Mouse (Mus musculus) frontal cortex, adult 2 months (tissue): ENCODE measurements around the gene Slc1a3. TPM values are rescaled to one million over a fixed set of nuclear protein-coding genes. Genes with fewer than 3 reads are reported as not detected.
A peak's percentile ranks its signal among the peaks of the same experiment; 100 is the strongest.

ENCODE experiments used
- DNase-seq, 2 experiments: peaks; one replicate each; pipeline ENCODE4 v3.0.0; 2022; ENCODE audit warnings: low spot score in 1 of 2; ENCODE audit errors: extremely low spot score in 1 of 2
- polyA plus RNA-seq: library from polyadenylated mRNA; depleted of rRNA; stranded (reverse); fragments of >200 nt; gene quantifications from 2 replicates; pipeline ENCODE4 v1.2.3, GENCODE M21; 2012; rRNA removed

Gene Slc1a3
- 380 and 458 TPM in 2 replicates for polyA plus RNA-seq

- DNase-seq: peak in 1 of 2 experiments; percentile 25
Measured at GRCm38 (mm10) chr15:8710146-8711006, at the start of gene Slc1a3. Gene Slc1a3, minus strand, starts transcription at chr15:8710764.

DNA sequence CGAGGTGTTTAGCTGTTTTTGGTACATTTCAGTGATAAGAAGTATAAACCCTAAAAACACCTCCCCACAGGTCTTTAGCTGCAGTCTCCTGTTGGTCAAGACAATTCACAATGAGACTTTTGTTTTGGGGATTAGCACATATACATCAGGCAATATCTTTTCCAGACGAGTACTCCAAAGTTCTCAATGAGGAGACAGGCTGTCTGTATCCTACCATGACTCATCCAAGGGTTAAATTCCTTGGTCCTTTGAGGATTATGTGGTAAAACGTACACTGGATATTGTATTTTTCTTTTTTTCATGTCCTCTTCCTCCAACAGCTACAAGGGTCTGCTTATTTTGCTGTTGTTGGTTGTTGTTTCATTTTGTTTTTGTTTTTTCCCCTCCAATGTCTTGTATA, 48.5 kb upstream of the Slc1a3 start:
- DNase-seq: no peak

- DNase-seq: no peak
Measured at GRCm38 (mm10) chr15:8756441-8756840, 45.9 kb upstream of the Slc1a3 start.

DNA sequence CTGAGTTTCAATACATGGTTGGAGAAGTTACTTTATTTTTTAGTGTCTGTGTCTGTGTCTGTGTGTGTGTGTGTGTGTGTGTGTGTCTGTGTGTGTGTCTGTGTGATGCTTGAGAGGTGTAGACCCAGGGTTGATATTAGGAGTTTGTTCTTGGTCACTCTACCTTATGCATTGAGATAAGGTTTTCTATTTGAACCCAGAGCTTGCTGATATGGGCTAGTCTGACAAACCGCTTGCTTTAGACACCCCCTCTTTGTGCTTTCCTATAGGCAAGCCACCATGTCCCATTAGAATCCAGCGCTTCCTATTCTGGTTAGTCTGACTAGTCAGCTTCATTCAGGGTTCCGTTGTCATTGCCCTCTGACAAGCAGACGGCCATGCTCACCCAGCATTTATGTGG, 39.2 kb upstream of the Slc1a3 start:
- DNase-seq: no peak

GRCm38 (mm10) chr15:8748771-8749170, 38.2 kb upstream of the Slc1a3 start:
- DNase-seq: no peak

DNA sequence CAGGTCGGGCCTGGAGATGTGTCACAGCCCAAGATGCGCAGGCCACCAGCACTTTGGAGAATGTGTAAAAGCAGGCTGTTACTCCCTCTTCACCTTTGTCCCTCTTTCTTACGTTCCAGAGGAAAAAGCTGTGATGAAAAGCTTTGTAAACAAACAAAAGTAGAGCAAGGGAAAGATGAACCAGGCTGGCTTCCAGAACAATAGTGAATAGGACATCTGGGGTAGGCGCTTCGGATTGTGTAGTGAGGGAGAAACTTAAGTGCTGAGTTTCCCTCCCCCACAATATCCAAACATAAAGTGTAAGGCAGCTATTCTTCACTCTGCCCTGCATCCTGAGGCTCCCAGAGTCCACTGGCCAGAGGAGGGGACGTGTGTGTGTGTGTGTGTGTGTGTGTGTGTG, 31.0 kb upstream of the Slc1a3 start:
- no peak for DNase-seq

GRCm38 (mm10) chr15:8740724-8741123, 30.2 kb upstream of the Slc1a3 start:
- DNase-seq: peak in 1 of 2 experiments; percentile 20

DNA sequence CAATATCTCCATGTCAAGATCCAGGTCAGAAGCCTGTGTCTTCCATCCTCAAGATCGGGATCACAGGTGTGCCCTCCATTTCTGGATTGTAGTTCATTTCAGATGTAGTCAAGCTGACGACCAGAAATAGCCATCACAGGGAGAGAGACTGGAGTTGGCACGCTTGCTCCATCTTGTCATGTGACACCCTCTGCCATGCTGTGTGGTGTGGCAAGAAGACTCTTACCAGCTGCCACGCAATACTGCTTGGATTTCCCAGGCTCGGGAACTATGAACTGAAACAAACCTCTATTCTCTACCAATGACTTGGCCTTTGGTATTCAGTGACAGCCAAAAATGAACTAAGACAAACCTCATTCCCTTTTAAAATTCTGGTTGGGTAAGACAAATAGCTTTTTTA, 27.6 kb upstream of the Slc1a3 start:
- DNase-seq: no peak

DNA sequence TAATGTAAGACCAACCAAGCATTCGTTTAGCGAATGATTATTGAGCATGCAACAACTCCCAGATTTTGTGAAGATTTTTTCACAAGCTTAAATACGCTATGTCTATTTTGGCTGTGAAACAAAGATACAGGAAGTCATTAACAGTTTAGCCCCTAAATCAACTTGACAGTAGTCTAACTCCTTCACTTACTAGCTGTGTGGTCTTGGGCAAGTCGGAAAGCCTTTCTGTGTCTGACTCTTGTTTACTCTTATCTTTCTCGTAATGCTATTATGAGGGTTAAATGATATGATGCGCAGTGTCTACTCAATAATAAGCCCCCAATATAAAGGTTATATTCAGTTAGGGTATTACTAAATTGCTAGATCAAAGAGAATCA, 23.8 kb upstream of the Slc1a3 start:
- DNase-seq: no peak

- DNase-seq: no peak
Measured at GRCm38 (mm10) chr15:8733669-8734362, 23.3 kb upstream of the Slc1a3 start.

- no peak for DNase-seq
Measured at GRCm38 (mm10) chr15:8728861-8729260, 18.3 kb upstream of the Slc1a3 start.

DNA sequence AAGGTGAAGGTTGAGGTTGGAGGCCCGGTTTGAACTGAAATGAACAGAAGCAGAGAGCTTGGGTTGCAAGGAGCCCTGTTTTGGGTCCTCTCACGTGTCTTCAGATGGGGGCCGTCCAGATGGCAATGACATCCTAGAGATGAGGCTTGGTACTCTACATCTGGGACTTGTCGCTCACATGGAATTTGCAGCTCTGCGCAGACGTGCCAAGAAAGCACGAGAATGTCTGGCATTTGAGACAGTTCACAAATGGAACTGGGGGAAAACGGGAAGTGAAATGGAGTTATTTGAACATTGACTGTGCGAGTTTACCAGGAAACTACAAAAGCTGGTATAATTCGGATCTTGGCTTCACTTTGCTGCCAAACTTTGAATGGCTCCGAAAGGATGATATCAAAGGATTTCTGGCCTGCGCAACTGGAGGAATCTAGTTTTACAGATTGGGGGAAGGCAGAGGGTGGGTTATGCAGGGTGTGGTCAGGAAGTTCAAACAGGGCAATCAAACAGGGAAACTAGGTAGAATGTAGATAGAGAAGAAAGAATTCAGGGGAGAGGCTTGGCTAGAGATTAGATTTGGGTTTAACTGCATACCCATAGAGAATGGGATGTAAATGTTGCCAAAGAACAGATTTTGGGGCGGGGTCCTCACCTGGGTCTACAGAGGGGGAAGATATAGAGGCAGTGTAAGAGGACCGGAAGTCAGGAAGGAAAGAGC, 12.0 kb upstream of the Slc1a3 start:
- DNase-seq: no peak

- DNase-seq: no peak
Measured at GRCm38 (mm10) chr15:8721746-8722145, 11.2 kb upstream of the Slc1a3 start.

DNA sequence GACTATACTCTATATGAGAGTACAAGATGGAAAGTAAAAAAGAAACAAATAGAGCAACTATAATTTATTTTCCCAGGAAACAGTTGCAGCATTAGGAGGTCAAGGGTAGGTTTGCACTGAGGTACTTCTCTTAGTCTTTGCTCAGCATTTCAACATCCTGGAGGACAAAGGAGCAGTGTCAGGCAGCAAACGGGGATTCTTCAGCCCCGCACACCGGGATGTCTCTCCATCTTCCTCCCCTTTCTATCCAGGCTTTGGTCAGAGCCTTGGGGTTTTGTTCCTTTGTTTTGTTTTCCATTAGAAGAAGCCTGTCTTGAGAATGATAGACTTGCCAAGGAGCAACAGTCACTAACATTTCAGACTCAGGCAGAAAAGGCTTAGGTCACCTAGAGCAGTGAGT, 10.4 kb upstream of the Slc1a3 start:
- no peak for DNase-seq

DNA sequence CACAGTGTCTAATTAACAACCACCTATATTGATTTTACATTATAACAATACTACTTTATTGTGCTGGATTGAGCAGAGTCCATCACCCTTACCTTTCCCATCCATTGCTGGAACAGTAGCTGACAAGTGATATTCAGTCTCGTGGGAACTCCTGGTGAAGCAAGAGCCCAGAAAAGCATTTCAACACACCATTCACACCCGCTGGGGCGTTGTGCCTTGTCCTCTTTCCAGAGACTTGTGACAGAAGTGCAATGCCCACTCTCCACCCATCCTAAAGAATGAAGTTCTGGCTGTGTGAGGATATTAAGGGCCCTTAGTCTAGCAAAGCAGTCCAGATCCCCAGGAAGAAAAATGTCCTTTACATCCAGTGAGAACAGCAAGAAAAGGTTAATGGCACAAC, 7.9 kb upstream of the Slc1a3 start:
- DNase-seq: no peak

DNA sequence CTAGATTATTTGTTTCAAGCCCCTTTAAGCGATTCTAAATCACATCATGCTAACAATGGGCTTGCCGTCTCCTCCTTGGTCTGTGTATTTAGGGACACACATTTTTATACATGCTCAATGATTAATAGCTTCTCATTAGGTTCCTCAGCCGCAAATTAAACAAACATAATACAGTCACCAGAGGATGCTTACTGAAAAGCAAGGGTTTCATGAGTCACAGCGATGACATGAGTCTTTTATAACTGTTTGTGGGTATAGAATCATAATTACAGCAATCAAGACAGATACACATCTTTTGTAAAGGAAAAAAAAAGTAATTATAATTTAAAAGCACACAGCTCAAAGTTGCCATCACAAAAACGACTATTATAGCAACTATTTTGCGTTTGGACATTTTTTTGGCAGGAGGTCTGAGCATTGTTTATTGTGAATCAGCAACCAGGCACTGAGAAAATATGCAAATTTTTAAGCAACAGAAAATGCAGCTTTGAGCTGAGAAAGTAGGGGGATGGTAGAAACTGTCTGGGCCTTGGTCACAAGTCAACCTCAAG, 6.5 kb upstream of the Slc1a3 start:
- no peak for DNase-seq

- no peak for DNase-seq
Measured at GRCm38 (mm10) chr15:8716330-8716964, 5.9 kb upstream of the Slc1a3 start.

- no peak for DNase-seq
Measured at GRCm38 (mm10) chr15:8715666-8716065, 5.1 kb upstream of the Slc1a3 start.

DNA sequence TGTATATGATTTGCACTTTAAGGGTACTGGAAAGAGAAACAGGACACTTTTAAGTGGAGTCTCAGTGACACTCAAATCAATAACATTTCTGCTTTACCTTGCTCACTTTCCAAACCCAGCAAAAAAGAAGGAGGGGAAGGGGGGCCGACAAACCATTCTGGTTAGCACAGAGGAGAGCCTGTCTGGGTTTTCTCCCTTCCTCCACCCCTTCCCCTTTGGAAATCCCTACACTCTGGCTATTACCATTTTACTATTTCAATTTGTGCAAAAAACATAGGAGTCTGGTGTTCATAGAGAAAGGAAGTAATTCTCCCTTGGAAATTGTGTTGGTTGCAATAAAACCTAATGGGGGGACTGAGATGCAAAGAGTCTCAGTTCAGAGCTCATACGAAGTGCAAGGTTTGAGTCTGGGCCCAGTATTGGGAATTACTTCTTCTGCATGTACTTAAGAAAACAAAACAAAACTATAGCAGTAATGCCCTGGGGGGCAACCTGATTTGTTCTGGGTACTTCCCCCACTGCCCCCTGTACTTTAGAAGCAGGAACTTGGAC, 1.9 kb upstream of the Slc1a3 start:
- no peak for DNase-seq

- DNase-seq: peak in 1 of 2 experiments; percentile 31
Measured at GRCm38 (mm10) chr15:8711630-8712310, 1.2 kb upstream of the Slc1a3 start.
